Mouse (Mus musculus) hindbrain, embryonic 11.5 days (tissue): ENCODE results near the gene Cdc45. TPM values are rescaled to one million over a fixed set of nuclear protein-coding genes. Genes with fewer than 3 reads are reported as not detected.
A peak's percentile ranks its signal among the peaks of the same experiment; 100 is the strongest.

ENCODE experiments used
- ATAC-seq: fragments of 200-750 bp; cut with Nextera tagmentation; 2 replicates; pipeline ENCODE4 v1.8.0; 2017; ENCODE audit warnings: mild to moderate bottlenecking, moderate TSS enrichment, moderate library complexity; ENCODE audit not compliant: low FRiP score
- DNase-seq: peaks from one replicate; pipeline ENCODE4 v3.0.0-alpha.2; 2015; ENCODE audit warnings: low spot score
- H3K27ac ChIP-seq: fragments of 300-500 bp; sonication (generic); 2 replicates; pipeline ENCODE4 v1.5.1; 2014; ENCODE audit warnings: mild to moderate bottlenecking, low read depth, low read length
- H3K27me3 ChIP-seq: fragments of 300-500 bp; sonication (generic); 2 replicates; pipeline ENCODE4 v1.6.1; 2014; ENCODE audit warnings: mild to moderate bottlenecking, low read length, moderate library complexity, mixed read lengths; ENCODE audit not compliant: control insufficient read depth, insufficient read depth
- H3K36me3 ChIP-seq: fragments of 300-500 bp; sonication (generic); 2 replicates; pipeline ENCODE4 v1.6.1; 2014; ENCODE audit warnings: mild to moderate bottlenecking, low read length, moderate library complexity, mixed read lengths; ENCODE audit not compliant: control insufficient read depth, insufficient read depth
- H3K4me1 ChIP-seq: fragments of 300-500 bp; sonication (generic); replicated peaks from 2 replicates; pipeline ENCODE4 v1.6.1; 2014; ENCODE audit warnings: low read length, mixed read lengths; ENCODE audit not compliant: control insufficient read depth, insufficient read depth
- H3K4me2 ChIP-seq: fragments of 300-500 bp; sonication (generic); replicated peaks from 2 replicates; pipeline ENCODE4 v1.6.1; 2014; ENCODE audit warnings: mild to moderate bottlenecking, low read depth, low read length
- H3K4me3 ChIP-seq: fragments of 300-500 bp; sonication (generic); 2 replicates; pipeline ENCODE4 v1.5.1; 2014; ENCODE audit warnings: low read depth, low read length
- H3K9ac ChIP-seq: fragments of 300-500 bp; sonication (generic); 2 replicates; pipeline ENCODE4 v1.6.1; 2014; ENCODE audit warnings: low read depth, low read length
- H3K9me3 ChIP-seq: fragments of 300-500 bp; sonication (generic); 2 replicates; pipeline ENCODE4 v1.6.1; 2016; ENCODE audit warnings: low read length; ENCODE audit not compliant: control insufficient read depth
- WGBS: fragments of 180-500 bp; shearing (Covaris S2); extraction: QIAGEN DNeasy Blood & Tissue Kit; methylation state at CpG from one replicate; pipeline ENCODE4 v1.1.7; 2014; 5-methylcytosine and 5-hydroxymethylcytosine counted together
- polyA plus RNA-seq: library from polyadenylated mRNA; unstranded; fragments of >200 nt; fragmentation: Nextera tagmentation; extraction: Ambion mirVana; gene quantifications from 2 replicates; pipeline ENCODE4 v1.2.1, GENCODE M21; 2014

Gene Cdc45
- polyA plus RNA-seq, 1 experiment from 2014 or later: 50.8 TPM

- 91% methylated on average over 10 of the region's 10 CpGs for WGBS
- ATAC-seq (no peak), DNase-seq (no peak)
- Histone ChIP-seq H3K27ac (no peak overlapping the region), H3K9me3 (no peaks in the 10 kb centered on the region), H3K4me1 (peaks cover 5% of the 10 kb centered on the region; the same call in 1 of the 2 replicates), H3K36me3 (0 out of 2 replicates have a peak, but pooled peaks cover 4% of the 10 kb centered on the region), H3K9ac (no peak overlapping the region), H3K4me2 (no peak overlapping the region), H3K4me3 (no peak overlapping the region), H3K27me3 (peaks cover 25% of the 10 kb centered on the region)
Measured at GRCm38 (mm10) chr16:18781810-18782209, 30.0 kb downstream of the Cdc45 start.

- no peak overlapping the region for H3K4me3 ChIP-seq
- no peak overlapping the region for H3K27ac ChIP-seq
- peaks cover 5% of the 10 kb centered on the region; the same call in 1 of the 2 replicates for H3K4me1 ChIP-seq
- ATAC-seq: no peak
- peaks cover 40% of the 10 kb centered on the region for H3K27me3 ChIP-seq
- H3K36me3 ChIP-seq: no peaks in the 10 kb centered on the region
- H3K9me3 ChIP-seq: no peaks in the 10 kb centered on the region
- no peak overlapping the region for H3K4me2 ChIP-seq
- WGBS: 70% methylated on average over 2 of the region's 2 CpGs
- H3K9ac ChIP-seq: no peak overlapping the region
- DNase-seq: peak; percentile 14
Measured at GRCm38 (mm10) chr16:18778461-18778860, 33.3 kb downstream of the Cdc45 start.

DNA sequence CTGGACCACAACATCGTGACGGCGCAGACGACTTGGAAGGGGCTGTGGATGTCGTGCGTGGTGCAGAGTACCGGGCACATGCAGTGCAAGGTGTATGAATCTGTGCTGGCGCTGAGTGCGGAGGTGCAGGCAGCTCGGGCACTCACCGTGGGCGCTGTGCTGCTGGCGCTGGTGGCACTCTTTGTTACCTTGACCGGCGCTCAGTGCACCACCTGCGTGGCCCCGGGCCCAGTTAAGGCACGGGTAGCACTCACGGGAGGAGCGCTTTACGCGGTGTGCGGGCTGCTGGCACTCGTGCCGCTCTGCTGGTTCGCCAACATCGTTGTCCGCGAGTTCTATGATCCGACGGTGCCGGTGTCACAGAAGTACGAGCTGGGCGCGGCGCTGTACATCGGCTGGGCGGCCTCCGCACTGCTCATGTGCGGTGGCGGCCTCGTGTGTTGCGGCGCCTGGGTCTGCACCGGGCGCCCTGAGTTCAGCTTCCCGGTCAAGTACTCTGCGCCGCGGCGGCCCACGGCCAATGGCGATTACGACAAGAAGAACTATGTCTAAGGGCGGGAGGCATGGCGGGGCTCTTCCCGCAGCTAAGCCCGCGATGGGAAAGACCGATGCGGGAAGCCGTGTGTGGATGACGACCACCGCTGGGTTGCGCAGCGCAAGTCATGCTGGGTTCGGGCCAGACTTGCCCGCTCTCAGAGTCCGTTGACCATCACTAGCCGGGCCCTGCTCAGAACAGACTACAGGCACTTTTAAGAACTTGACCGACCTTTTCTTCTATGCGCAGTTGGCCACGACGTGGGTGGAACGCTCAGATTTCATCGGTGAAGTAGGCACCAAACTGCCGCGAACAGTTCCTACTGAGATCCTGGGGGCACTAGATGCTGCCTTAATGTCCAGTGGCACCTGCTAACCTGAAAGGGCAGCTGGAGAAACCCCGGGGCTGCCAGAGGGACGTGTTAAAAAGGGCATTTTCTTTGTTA is 34.4 kb downstream of the Cdc45 start:
- no peaks in the 10 kb centered on the region for H3K9me3 ChIP-seq
- H3K9ac ChIP-seq: peak overlapping the region; percentile 47
- peak; percentile 55; the same call in 1 of the 2 replicates for ATAC-seq
- H3K4me2 ChIP-seq: peak overlapping the region; percentile 60
- H3K27me3 ChIP-seq: peaks cover 40% of the 10 kb centered on the region
- peaks cover 5% of the 10 kb centered on the region; the same call in 1 of the 2 replicates for H3K4me1 ChIP-seq
- H3K36me3 ChIP-seq: no peaks in the 10 kb centered on the region
- peak; percentile 57 for DNase-seq
- peak overlapping the region; percentile 40 for H3K4me3 ChIP-seq
- 2% methylated on average over 80 of the region's 80 CpGs for WGBS
- no peak overlapping the region for H3K27ac ChIP-seq

DNA sequence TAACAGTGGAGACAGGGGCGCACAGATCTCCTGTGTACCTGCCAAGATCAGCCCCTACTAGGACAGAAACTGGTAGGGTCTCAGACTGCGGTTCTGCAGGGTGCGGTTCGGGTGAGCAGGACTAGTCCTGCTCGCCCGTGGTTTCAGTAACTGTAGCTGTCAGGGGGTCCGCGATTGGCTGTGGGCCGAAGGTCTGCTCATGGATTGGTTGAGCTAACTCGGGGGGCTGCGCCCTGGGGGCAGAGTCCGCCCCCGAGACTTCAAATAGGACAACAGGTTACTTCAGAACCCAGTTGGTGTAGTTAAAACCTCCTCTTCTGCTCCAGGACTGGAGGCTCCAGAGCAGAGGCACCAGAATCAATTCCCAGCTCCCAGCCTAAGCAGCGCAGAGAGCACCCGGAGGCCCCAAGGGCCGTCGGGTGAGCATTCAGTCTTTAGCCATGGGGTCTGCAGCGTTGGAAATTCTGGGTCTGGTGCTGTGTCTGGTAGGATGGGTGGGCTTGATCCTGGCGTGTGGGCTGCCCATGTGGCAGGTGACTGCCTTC is 35.2 kb downstream of the Cdc45 start, which contains the start of gene Cldn5:
Cldn5 (plus strand) TSS at position 292 of the 545 bp plus-strand sequence.
- DNase-seq (peak; percentile 46), ATAC-seq (peak; percentile 17; the same call in 1 of the 2 replicates)
- peaks cover 5% of the 10 kb centered on the region; the same call in 1 of the 2 replicates for H3K4me1 ChIP-seq

GRCm38 (mm10) chr16:18775621-18776555 is 35.9 kb downstream of the Cdc45 start:
- ATAC-seq (peak; percentile 27; the same call in 1 of the 2 replicates), DNase-seq (peak; percentile 18)
- H3K9me3 ChIP-seq: no peaks in the 10 kb centered on the region
- H3K27ac ChIP-seq: no peak overlapping the region
- H3K9ac ChIP-seq: no peak overlapping the region
- H3K36me3 ChIP-seq: no peaks in the 10 kb centered on the region
- 18% methylated on average over 18 of the region's 18 CpGs for WGBS
- H3K27me3 ChIP-seq: peaks cover 40% of the 10 kb centered on the region
- H3K4me3 ChIP-seq: no peak overlapping the region
- H3K4me2 ChIP-seq: no peak overlapping the region
- peaks cover 5% of the 10 kb centered on the region; the same call in 1 of the 2 replicates for H3K4me1 ChIP-seq

More for the DNA sequence above, 35.2 kb downstream of the Cdc45 start, which contains the start of gene Cldn5:
- Histone ChIP-seq H3K9ac (peak within 1 kb of the TSS; percentile 47), H3K36me3 (no peaks in the 10 kb centered on the region), H3K27ac (no peak within 1 kb of the TSS), H3K4me2 (peak within 1 kb of the TSS; percentile 60), H3K9me3 (no peaks in the 10 kb centered on the region), H3K27me3 (peaks cover 40% of the 10 kb centered on the region), H3K4me3 (peak within 1 kb of the TSS; percentile 40)
- WGBS: 3% methylated on average over 19 of the region's 19 CpGs

DNA sequence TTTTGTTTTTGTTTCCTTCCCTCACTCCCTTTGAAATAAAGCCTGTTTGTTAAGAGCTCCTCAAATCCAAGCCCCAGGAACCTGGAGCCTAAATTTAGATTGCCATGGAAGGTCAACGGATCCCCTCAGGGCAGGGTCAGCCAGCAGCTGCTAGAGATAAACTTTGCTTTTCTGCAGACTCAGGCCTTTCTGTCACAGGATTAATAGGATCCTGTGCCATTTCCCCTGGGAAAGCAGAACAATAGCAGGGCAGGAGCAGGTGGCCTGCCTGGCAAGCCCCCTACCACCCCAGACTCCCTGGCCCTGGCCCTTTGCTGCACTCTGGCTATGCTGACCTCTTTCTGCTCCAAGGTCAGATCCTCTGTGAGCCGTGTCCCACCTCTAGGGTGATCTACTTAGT is 37.9 kb downstream of the Cdc45 start:
- 18% methylated on average over 2 of the region's 2 CpGs for WGBS
- peaks cover 5% of the 10 kb centered on the region; the same call in 1 of the 2 replicates for H3K4me1 ChIP-seq
- H3K4me3 ChIP-seq: no peak overlapping the region
- H3K36me3 ChIP-seq: no peaks in the 10 kb centered on the region
- DNase-seq: peak; percentile 18
- H3K27ac ChIP-seq: no peak overlapping the region
- H3K27me3 ChIP-seq: peaks cover 37% of the 10 kb centered on the region
- no peak overlapping the region for H3K9ac ChIP-seq
- ATAC-seq: no peak
- H3K9me3 ChIP-seq: no peaks in the 10 kb centered on the region
- H3K4me2 ChIP-seq: no peak overlapping the region

DNA sequence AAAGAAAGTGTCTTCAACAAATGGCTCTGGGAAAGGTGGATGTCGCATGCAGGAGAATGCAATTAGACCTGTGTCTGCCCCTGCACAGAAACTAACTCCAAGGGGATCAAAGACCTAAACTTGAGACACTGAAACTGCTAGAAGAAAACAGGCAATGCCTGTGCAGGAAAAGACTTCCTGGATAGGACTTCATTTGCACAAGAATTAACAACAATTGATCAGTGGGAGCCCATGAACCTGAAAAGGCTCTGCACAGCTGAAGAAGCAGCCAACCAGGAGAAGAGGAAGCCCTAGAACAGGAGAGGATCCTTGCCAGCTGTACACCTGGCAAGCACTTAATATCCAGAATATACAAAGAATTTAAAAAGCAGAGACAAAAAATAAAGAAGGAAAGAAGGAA is 42.3 kb downstream of the Cdc45 start:
- Histone ChIP-seq H3K9me3 (no peaks in the 10 kb centered on the region), H3K36me3 (no peaks in the 10 kb centered on the region), H3K4me1 (no peaks in the 10 kb centered on the region), H3K27me3 (no peaks in the 10 kb centered on the region), H3K9ac (no peak overlapping the region), H3K4me2 (no peak overlapping the region), H3K27ac (no peak overlapping the region), H3K4me3 (no peak overlapping the region)
- WGBS: 58% methylated on average over 1 of the region's 1 CpGs
- ATAC-seq (no peak), DNase-seq (no peak)

- 77% methylated on average over 4 of the region's 4 CpGs for WGBS
- Histone ChIP-seq H3K9me3 (no peaks in the 10 kb centered on the region), H3K4me1 (no peaks in the 10 kb centered on the region), H3K36me3 (no peaks in the 10 kb centered on the region), H3K27me3 (no peaks in the 10 kb centered on the region), H3K9ac (no peak overlapping the region), H3K4me3 (no peak overlapping the region), H3K27ac (no peak overlapping the region), H3K4me2 (no peak overlapping the region)
- ATAC-seq (no peak), DNase-seq (no peak)
Measured at GRCm38 (mm10) chr16:18766390-18766789, 45.4 kb downstream of the Cdc45 start.
